Comparison of ENCODE assay signal across 23 mouse cellular contexts in genomic region chr12:108694223-108694622, GRCm38 (mm10). TPM values are rescaled to one million over a fixed set of nuclear protein-coding genes. Genes with fewer than 3 reads are reported as not detected.
DNase-seq lines count a peak whose midpoint lies in the region; ATAC-seq and TF ChIP-seq lines count a peak whose summit lies in the region.
"Had no signal": no experiment of that assay in that cellular context is flagged by ENCODE, and none has a peak within 500 bp of the region (broad histone marks: within the 10 kb centered on the region; RNA-seq: fewer than 3 reads in every experiment).

No protein-coding gene starts in this region.

- H3K9me3 ChIP-seq in kidney, embryonic 14.5 days (ENCODE audit: control insufficient read depth, low read length), result no peaks in the 10 kb centered on the region
- H3K9me3 ChIP-seq in intestine, embryonic 16.5 days (ENCODE audit: control insufficient read depth, low read length), result no peaks in the 10 kb centered on the region
- H3K9me3 ChIP-seq in stomach, postnatal 0 days (ENCODE audit: control insufficient read depth, low read length), result no peaks in the 10 kb centered on the region
- H3K9me3 ChIP-seq: embryonic facial prominence, embryonic 13.5 days; forebrain, embryonic 10.5 days; heart, embryonic 10.5 days; hindbrain, embryonic 13.5 days had no signal

- TF ChIP-seq CTCF in stomach, postnatal 0 days (IDR thresholded peaks at IDR 0.05; ENCODE audit: low read depth), result no peak

- no peak overlapping the region for H3K9ac ChIP-seq in kidney, embryonic 14.5 days (ENCODE audit: low read depth, low read length)
- no peak overlapping the region for H3K9ac ChIP-seq in intestine, embryonic 16.5 days (ENCODE audit: low read depth, low read length)
- no peak overlapping the region for H3K9ac ChIP-seq in stomach, postnatal 0 days (ENCODE audit: low read length)
- H3K9ac ChIP-seq: embryonic facial prominence, embryonic 13.5 days; hindbrain, embryonic 13.5 days had no signal

- H3K27me3 ChIP-seq in kidney, embryonic 14.5 days (ENCODE audit: control insufficient read depth, insufficient read depth, low read length), result no peaks in the 10 kb centered on the region
- H3K27me3 ChIP-seq in intestine, embryonic 16.5 days (replicated peaks; ENCODE audit: control insufficient read depth, insufficient read depth, low read length), result no peaks in the 10 kb centered on the region
- no peaks in the 10 kb centered on the region for H3K27me3 ChIP-seq in stomach, postnatal 0 days (ENCODE audit: control insufficient read depth, insufficient read depth, low read length)
- H3K27me3 ChIP-seq: embryonic facial prominence, embryonic 13.5 days; hindbrain, embryonic 13.5 days had no signal

- intact Hi-C loops in heart, postnatal 14 days (cut with DNase I), result no loop called here

- 0 out of 2 replicates have a peak, but pooled peaks cover 7% of the 10 kb centered on the region for H3K4me1 ChIP-seq in kidney, embryonic 14.5 days (ENCODE audit: control insufficient read depth, insufficient read depth, low read length)
- peaks cover 48% of the 10 kb centered on the region for H3K4me1 ChIP-seq in intestine, embryonic 16.5 days (ENCODE audit: control insufficient read depth, insufficient read depth, low read length)
- H3K4me1 ChIP-seq in stomach, postnatal 0 days (replicated peaks; ENCODE audit: control insufficient read depth, insufficient read depth), result no peaks in the 10 kb centered on the region; the same call in 1 of the 2 replicates
- H3K4me1 ChIP-seq: hindbrain, embryonic 13.5 days had no signal

- no peak for TF ChIP-seq EP300 in stomach, postnatal 0 days (optimal IDR thresholded peaks at IDR 0.05)

- no peak overlapping the region for H3K4me3 ChIP-seq in kidney, embryonic 14.5 days (ENCODE audit: low read length)
- no peak overlapping the region for H3K4me3 ChIP-seq in intestine, embryonic 16.5 days (ENCODE audit: low read length)
- no peak overlapping the region for H3K4me3 ChIP-seq in stomach, postnatal 0 days (ENCODE audit: low read depth, low read length)
- H3K4me3 ChIP-seq: embryonic facial prominence, embryonic 13.5 days; forebrain, embryonic 10.5 days; heart, embryonic 10.5 days; hindbrain, embryonic 13.5 days had no signal

- no peak overlapping the region for H3K4me2 ChIP-seq in kidney, embryonic 14.5 days (replicated peaks; ENCODE audit: low read depth, low read length)
- peak overlapping the region; percentile 32 for H3K4me2 ChIP-seq in intestine, embryonic 16.5 days (ENCODE audit: low read depth, low read length)
- H3K4me2 ChIP-seq in stomach, postnatal 0 days (replicated peaks; ENCODE audit: low read depth), result no peak overlapping the region
- H3K4me2 ChIP-seq: embryonic facial prominence, embryonic 13.5 days; hindbrain, embryonic 13.5 days had no signal

- WGBS in kidney, embryonic 14.5 days, result 93% methylated on average over 1 of the region's 1 CpGs
- WGBS in intestine, embryonic 16.5 days, result 93% methylated on average over 1 of the region's 1 CpGs
- WGBS in stomach, postnatal 0 days, result 77% methylated on average over 1 of the region's 1 CpGs

- peaks cover 3% of the 10 kb centered on the region; the same call in 1 of the 2 replicates for H3K36me3 ChIP-seq in kidney, embryonic 14.5 days (ENCODE audit: control insufficient read depth, insufficient read depth, low read length)
- H3K36me3 ChIP-seq in intestine, embryonic 16.5 days (ENCODE audit: control insufficient read depth, insufficient read depth, low read length), result no peaks in the 10 kb centered on the region
- H3K36me3 ChIP-seq in stomach, postnatal 0 days (ENCODE audit: control insufficient read depth, insufficient read depth, low read length), result no peaks in the 10 kb centered on the region

- H3K27ac ChIP-seq in kidney, embryonic 14.5 days (ENCODE audit: low read depth, low read length), result no peak overlapping the region
- peak overlapping the region; percentile 88 for H3K27ac ChIP-seq in intestine, embryonic 16.5 days (ENCODE audit: low read length)
- H3K27ac ChIP-seq in stomach, postnatal 0 days (replicated peaks), result peak overlapping the region; percentile 67; the same call in 1 of the 2 replicates
- H3K27ac ChIP-seq: embryonic facial prominence, embryonic 13.5 days; forebrain, embryonic 10.5 days; heart, embryonic 10.5 days; hindbrain, embryonic 13.5 days had no signal

- no peak for ATAC-seq in kidney, embryonic 14.5 days (ENCODE audit: low FRiP score, low TSS enrichment)
- ATAC-seq in intestine, embryonic 16.5 days, result peak; percentile 23
- ATAC-seq in stomach, postnatal 0 days (ENCODE audit: low FRiP score, low TSS enrichment), result no peak
- ATAC-seq: forebrain, embryonic 14.5 days had no signal

- DNase-seq in kidney, adult 18-20 months, result peak; percentile 32
- DNase-seq in kidney, postnatal 10 days, result no peak
- DNase-seq in kidney, postnatal 36 days, result peak; percentile 68 to 75
- DNase-seq in stomach, postnatal 0 days (ENCODE audit: low spot score), result no peak
- DNase-seq in heart, postnatal 14 days, result no peak
- no peak for DNase-seq in cerebellum, adult 8-10 months
- DNase-seq: adrenal gland, postnatal 14 days; cerebellum, adult 11-12 months; cerebellum, adult 9-11 months; cerebellum, postnatal 36 days; gastrocnemius, postnatal 10 days; heart, adult 18-20 months; heart, postnatal 10 days had no signal

RNA-seq across cellular contexts. Expression of gene Degs2, which starts 7.9 kb away (rescaled TPM):
- 6.6 and 7.3 TPM in 2 replicates for polyA plus RNA-seq in kidney, embryonic 14.5 days (2014; fragmentation: Nextera tagmentation; extraction: Ambion mirVana)
- 161 and 181 TPM in 2 replicates for polyA plus RNA-seq in intestine, embryonic 16.5 days (2015; fragmentation: Nextera tagmentation; extraction: Ambion mirVana)
- polyA plus RNA-seq in stomach, postnatal 0 days (2015; fragmentation: Nextera tagmentation; extraction: Ambion mirVana), result 172 and 174 TPM in 2 replicates
- total RNA-seq in heart, postnatal 14 days (2021), result under 1 TPM; 0.27 to 0.81 TPM
- total RNA-seq: adrenal gland, postnatal 14 days; gastrocnemius, postnatal 4 days; hematopoietic stem cell, adult 5-6 weeks; MEL had no signal

Comparison
In these comparisons a context has a peak if more than half of its experiments do, and no peak if none do; other contexts are left out.
1. DNase-seq: peak in kidney, adult 18-20 months (single experiment) and kidney, postnatal 36 days (2 of 2); none in kidney, postnatal 10 days (single experiment), stomach, postnatal 0 days (single experiment), heart, postnatal 14 days (0 of 2) and cerebellum, adult 8-10 months (single experiment).
2. RNA of gene Degs2, which starts 7.9 kb away (polyA plus RNA-seq): 172 to 174 TPM in stomach, postnatal 0 days and 161 to 181 TPM in intestine, embryonic 16.5 days; 6.6 to 7.3 TPM in kidney, embryonic 14.5 days; every median in the first group is over 10 times any median in the second.